Mouse (Mus musculus): ENCODE data around the gene Sox5.

The Sox5 gene

GRCm38 (mm10) chr6:144445761-144446373 lies 335.9 kb downstream of the Sox5 start:
- no peak for DNase-seq (ENCODE audit: low read depth, low spot score)

DNA sequence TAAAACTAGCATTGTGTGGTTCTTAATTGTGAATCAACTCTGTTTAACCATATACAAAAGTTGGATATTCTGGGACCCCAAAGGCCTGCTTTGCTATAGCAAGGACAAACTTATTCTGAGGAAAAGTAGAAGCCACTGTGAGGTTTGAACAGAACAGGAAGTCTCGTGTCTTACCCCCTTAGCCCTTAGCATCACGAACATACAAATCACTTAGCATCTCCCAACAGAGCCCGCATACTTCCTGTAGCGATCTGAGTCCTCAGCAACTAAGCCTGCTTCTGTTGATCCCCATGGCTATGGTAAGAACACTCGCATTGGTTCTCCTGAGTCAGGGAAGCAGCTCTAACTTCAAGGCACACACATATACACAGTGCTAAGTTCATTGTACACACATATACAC lies 337.4 kb downstream of the Sox5 start:
- no peak for DNase-seq (ENCODE audit: low read depth, low spot score)

DNA sequence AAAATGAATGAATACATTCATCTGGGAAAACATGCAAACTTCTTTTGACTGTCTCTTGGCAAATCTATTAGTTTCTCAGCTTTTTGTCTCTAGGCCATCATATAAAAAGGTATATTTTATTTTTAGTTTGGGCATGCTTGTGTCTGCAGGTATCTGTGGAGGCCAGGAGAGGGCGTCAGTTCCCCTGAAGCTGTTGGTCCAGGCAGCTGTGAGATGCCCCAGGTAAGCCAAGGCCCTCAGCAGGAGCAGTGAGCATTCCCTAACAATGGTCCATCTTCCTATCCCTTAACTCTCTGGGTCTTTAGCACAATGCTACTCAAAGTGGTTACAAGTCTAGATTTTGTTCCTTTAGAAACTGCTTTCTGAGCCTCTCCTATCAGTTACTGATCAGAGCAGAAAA lies 338.1 kb downstream of the Sox5 start:
- no peak for DNase-seq (ENCODE audit: low read depth, low spot score)

DNA sequence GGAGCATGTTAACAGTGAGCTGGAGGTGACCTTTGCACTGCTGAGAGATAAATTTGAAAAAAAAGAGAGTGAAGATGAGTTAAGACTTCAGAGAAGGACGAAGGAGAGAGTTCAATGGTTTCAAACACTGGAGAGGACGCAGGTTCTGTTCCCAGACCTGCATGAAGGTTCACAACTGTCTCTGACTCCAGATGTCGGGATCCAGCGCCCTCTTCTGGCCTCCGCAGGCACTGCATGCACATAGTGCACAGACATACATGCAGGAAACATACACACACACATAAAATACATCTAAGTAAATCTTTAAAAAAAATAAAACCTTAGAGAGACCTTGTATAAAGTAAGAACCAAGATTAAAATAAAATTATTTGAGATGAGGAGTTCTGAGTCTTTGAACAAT lies 352.5 kb downstream of the Sox5 start:
- no peak for DNase-seq (ENCODE audit: low read depth, low spot score)

- DNase-seq (ENCODE audit: low read depth, low spot score): no peak
Measured at GRCm38 (mm10) chr6:144408030-144408429, 373.7 kb downstream of the Sox5 start.

DNA sequence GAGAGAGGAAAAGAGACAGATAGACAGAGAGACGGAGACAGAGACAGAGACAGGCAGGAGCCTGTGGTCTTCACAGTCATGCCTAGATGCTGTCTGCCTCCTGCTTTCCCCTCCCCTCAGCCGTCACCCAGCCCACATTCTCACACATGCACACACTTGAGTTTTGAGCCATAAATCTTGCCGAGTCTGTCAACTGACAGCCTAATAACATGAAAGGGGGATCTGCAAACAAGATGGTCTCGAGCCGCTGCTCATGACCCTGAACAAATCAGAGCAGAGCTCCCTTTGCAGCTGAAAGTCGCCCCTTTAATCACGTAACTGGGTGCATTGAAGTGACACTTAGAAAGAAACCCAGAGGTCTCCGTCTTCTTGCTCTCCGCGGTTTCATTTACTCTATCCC lies 383.7 kb downstream of the Sox5 start:
- DNase-seq (ENCODE audit: low read depth, low spot score): no peak

DNA sequence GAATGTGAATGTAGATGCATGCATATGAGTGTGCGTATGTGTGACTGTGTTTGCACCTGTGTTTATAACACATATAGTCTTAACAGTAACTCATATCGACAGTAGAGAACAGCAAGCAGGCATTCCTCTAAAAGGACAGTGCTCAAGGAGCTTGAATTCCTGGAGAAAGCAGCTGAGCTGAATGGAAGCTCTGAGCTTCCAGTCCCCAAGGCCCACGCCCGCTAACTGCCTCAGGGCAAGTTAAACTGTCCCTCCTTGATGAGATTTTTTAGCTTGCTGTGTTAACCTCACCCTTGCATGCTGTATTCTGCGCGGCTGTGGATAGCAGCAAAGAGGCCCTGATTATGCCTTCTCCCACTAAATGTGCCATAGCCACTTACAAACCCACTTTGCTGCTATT lies 388.6 kb downstream of the Sox5 start:
- no peak for DNase-seq (ENCODE audit: low read depth, low spot score)

DNA sequence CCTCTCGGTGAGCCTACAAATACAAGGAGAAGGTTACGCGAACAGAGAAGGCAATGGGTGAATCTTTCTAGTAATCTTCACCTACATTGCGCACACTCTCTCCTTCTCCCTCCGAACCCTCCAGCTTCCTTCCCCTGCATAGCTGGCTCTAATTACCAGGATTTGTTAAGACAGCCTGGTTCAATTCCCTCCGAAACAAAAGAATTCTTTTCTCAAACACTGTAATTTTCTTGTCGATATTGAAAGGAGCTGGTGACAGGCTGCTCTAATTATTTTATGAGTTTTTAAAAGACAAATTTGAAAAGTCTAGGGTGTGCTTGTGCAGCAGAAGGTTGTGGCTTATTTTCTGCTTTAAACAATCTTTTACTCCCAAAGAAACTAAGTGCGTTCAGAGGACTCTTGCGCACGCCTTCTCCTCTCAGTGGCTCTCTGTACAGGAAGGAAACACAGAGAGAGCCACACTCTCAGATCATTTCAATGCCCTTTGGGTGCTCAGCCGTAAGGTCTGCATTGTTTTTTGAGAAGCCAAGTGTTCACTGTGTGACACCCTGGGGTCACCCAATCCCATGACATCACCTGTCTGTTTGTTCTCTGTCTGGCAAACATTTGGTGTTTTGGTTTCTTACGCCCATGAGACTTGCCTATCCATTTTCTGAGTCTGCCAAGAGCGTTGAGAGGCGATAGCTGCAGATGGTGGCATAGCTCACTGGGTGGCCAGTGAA lies 392.3 kb downstream of the Sox5 start:
- DNase-seq (ENCODE audit: low read depth, low spot score): no peak

GRCm38 (mm10) chr6:144387539-144388255 lies 394.1 kb downstream of the Sox5 start:
- DNase-seq (ENCODE audit: low read depth, low spot score): no peak

- no peak for DNase-seq (ENCODE audit: low read depth, low spot score)
Measured at GRCm38 (mm10) chr6:144380641-144381040, 401.1 kb downstream of the Sox5 start.

DNA sequence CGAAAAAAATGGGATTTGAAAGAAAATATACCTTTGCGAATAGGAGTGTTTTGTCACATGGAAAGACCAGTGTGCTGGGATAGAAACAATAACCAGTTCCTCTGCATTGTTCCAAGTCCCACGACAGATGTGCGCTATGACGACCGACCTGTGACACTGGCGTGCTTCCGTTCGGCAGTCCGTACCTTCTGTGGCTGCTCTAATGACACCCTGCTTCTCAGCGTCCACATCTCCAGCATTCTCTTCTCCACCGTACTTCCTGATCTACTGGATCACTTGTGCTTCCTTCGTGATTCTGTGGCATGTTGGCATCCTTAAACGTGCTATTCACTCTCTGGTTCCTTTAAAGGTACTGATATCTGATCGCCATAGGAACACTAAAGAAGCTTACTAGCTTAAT lies 401.6 kb downstream of the Sox5 start:
- DNase-seq (ENCODE audit: low read depth, low spot score): no peak

DNA sequence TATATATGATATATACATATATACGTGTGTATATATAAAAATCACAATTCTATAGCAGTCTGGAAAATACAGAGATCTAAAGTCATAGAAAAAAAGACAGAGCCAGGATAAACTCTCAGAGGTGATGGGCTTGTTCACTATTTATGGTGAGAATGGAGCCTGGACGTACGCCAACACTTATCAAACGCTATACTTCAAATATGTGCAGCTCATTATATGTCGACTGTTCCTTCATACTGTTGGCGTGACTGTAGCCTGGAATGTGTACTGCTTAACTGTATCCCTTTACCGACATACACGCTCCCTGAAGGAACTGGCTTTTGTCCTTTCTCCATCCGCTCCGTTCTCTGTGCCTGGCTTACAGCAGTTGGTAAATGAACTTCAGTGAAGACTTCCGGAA lies 407.0 kb downstream of the Sox5 start:
- DNase-seq (ENCODE audit: low read depth, low spot score): no peak

DNA sequence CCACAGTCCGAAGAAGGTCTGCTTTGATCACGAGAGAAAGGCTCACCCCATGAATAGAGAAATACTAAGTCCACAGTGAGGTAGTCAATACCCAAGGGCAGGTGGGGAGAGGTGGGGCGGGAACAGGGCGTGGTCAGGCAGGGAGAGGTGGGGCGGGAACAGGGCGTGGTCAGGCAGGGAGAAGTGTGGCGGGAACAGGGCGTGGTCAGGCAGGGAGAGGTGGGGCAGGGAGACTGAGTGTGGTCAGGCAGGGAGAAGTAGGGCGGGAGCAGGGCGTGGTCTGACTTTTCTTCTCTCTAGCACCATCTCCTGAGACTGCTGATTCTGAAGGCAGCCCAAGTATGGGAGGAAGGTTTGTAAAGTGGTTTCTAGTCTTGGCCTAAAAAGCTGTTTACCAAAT lies 411.1 kb downstream of the Sox5 start:
- no peak for DNase-seq (ENCODE audit: low read depth, low spot score)

DNA sequence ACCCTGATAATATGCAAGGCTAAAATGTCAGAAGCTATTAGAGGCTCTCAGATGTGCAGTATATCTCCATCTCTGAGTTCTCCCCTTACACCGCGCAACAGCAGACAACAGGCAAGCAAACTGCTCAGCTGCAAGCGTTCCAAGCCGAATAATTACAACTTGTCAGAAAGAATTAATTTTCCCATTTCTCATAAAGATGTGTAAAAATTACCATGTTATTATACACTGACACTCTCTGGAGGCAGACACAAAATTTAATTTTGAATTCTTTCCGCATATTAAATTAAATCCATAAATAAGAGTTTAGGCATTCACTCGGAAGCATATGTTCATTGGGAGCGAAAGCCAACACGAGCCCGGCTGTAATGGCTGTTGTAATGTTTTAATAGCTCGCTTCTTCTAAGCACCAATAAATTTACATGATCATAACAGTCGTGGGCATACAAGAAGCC lies 414.1 kb downstream of the Sox5 start:
- no peak for DNase-seq (ENCODE audit: low read depth, low spot score)

GRCm38 (mm10) chr6:144361267-144362038 lies 420.3 kb downstream of the Sox5 start:
- DNase-seq (ENCODE audit: low read depth, low spot score): no peak

DNA sequence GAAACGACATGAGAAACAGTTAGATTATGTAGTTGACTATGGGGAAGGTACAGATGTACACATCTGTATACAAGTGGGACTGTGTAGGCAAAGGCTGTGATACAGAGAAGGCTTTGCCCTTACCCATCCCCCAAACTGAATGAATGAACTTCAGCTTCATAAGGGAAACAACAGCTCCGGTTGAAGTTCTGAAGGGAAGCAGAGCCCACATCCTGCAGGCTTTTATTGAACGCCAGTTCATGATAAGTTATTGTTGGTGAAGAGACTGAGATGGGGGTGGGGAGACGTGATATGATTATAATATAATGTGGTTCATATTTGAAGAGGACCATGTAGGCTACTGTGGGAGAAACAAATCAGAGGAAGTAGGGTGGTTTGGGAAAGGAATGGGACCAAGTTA lies 424.7 kb downstream of the Sox5 start:
- DNase-seq (ENCODE audit: low read depth, low spot score): no peak

GRCm38 (mm10) chr6:144351049-144351448 lies 430.7 kb downstream of the Sox5 start:
- DNase-seq (ENCODE audit: low read depth, low spot score): no peak

GRCm38 (mm10) chr6:144343338-144343737 lies 438.4 kb downstream of the Sox5 start:
- no peak for DNase-seq (ENCODE audit: low read depth, low spot score)

DNA sequence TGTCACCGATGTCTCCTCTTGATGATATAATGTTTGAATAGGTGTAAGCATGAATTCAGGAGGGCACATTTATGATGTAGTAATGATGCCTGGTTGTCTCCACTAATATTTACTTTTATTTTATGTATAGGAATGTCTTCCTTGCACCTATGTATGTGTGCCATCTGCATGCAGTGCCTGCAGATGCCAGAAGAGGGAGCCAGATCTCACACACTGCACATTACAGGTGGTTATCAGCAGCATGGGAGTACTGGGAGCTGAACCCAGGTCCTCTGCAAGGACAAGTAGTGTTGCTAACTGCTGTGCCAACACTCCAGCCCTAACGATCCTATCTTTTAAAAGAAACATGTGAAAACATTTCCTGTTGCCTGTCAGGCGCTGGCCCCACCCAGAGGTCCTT lies 442.2 kb downstream of the Sox5 start:
- no peak for DNase-seq (ENCODE audit: low read depth, low spot score)

DNA sequence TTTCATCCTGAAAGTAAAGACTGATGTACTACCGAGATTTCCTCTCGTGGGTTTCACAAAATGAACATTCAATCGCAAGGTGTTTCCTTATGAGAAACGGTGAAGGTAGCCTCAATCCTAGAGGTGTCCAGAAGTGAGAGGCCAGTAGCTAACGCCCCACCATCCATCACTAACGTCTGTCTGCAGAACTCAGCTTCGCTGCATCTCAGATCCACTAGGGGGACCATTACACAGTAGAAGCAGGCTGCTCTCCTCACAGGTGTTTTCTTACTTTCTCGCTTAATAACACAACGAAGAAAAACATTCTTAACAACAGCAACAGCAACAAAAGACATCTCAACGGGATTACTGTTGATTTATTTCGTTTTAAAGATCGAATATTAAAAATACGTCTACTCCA lies 442.8 kb downstream of the Sox5 start:
- DNase-seq (ENCODE audit: low read depth, low spot score): no peak

DNA sequence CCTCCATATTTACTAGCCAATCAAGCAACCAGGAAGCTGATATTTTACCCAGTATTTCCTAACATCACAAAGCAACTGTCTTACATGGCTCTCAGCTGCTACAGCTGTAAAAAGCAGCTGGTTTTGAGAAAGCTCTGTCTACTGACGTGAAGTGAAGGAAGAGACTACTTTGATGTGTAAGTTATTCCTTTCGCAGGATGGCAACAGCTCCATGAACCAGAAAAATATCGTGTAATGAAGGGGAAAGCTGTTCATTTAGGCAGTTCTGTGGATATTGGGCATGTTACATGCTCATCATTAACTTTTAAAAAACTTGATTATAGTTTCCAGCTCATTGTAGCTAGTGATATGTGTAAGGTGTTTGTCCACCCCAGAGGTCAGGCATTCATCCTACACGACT lies 443.6 kb downstream of the Sox5 start:
- DNase-seq (ENCODE audit: low read depth, low spot score): no peak

GRCm38 (mm10) chr6:144337436-144337969 lies 444.3 kb downstream of the Sox5 start:
- no peak for DNase-seq (ENCODE audit: low read depth, low spot score)

Measured in skeletal muscle tissue, adult 2 months (tissue).